Mouse (Mus musculus): ENCODE results near the gene Kcnma1. TPM values are rescaled to one million over a fixed set of nuclear protein-coding genes. Genes with fewer than 3 reads are reported as not detected.

Gene Kcnma1
- polyA plus RNA-seq, 1 experiment from 2014 or later, result 1.1 TPM

- Histone ChIP-seq H3K4me3 (ENCODE audit: low read depth, low read length) (no peak overlapping the region), H3K4me2 (no peak overlapping the region), H3K27me3 (ENCODE audit: control insufficient read depth, insufficient read depth, low read length) (no peaks in the 10 kb centered on the region), H3K36me3 (ENCODE audit: control insufficient read depth, insufficient read depth, low read length) (no peaks in the 10 kb centered on the region), H3K9me3 (ENCODE audit: control insufficient read depth, low read length) (no peaks in the 10 kb centered on the region), H3K27ac (ENCODE audit: low read depth, low read length) (no peak overlapping the region), H3K9ac (ENCODE audit: low read length) (no peak overlapping the region), H3K4me1 (ENCODE audit: control insufficient read depth, insufficient read depth, low read length) (no peaks in the 10 kb centered on the region)
- WGBS, result 87% methylated on average over 5 of the region's 5 CpGs
- ATAC-seq (ENCODE audit: low FRiP score), result no peak
- peak; percentile 19 for DNase-seq (ENCODE audit: low spot score, missing footprints)
Observed at GRCm38 (mm10) chr14:23712891-23713290, 301.4 kb downstream of the Kcnma1 start.

GRCm38 (mm10) chr14:23710954-23711353 is 303.3 kb downstream of the Kcnma1 start:
- Histone ChIP-seq H3K9me3 (ENCODE audit: control insufficient read depth, low read length) (no peaks in the 10 kb centered on the region), H3K9ac (ENCODE audit: low read length) (no peak overlapping the region), H3K4me1 (ENCODE audit: control insufficient read depth, insufficient read depth, low read length) (no peaks in the 10 kb centered on the region), H3K4me3 (ENCODE audit: low read depth, low read length) (no peak overlapping the region), H3K4me2 (no peak overlapping the region), H3K27ac (ENCODE audit: low read depth, low read length) (no peak overlapping the region), H3K36me3 (ENCODE audit: control insufficient read depth, insufficient read depth, low read length) (no peaks in the 10 kb centered on the region), H3K27me3 (ENCODE audit: control insufficient read depth, insufficient read depth, low read length) (no peaks in the 10 kb centered on the region)
- ATAC-seq (ENCODE audit: low FRiP score) (no peak), DNase-seq (ENCODE audit: low spot score, missing footprints) (peak; percentile 54)
- WGBS, result 75% methylated on average over 7 of the region's 7 CpGs

GRCm38 (mm10) chr14:23706837-23707236 is 307.5 kb downstream of the Kcnma1 start:
- no peak overlapping the region for H3K4me3 ChIP-seq (ENCODE audit: low read depth, low read length)
- H3K27ac ChIP-seq (ENCODE audit: low read depth, low read length), result no peak overlapping the region
- H3K4me1 ChIP-seq (ENCODE audit: control insufficient read depth, insufficient read depth, low read length), result peaks cover 2% of the 10 kb centered on the region; the same call in 1 of the 2 replicates
- ATAC-seq (ENCODE audit: low FRiP score), result no peak
- H3K27me3 ChIP-seq (ENCODE audit: control insufficient read depth, insufficient read depth, low read length), result no peaks in the 10 kb centered on the region
- H3K36me3 ChIP-seq (ENCODE audit: control insufficient read depth, insufficient read depth, low read length), result no peaks in the 10 kb centered on the region
- H3K4me2 ChIP-seq, result no peak overlapping the region
- no peaks in the 10 kb centered on the region for H3K9me3 ChIP-seq (ENCODE audit: control insufficient read depth, low read length)
- no peak for DNase-seq (ENCODE audit: low spot score, missing footprints)
- no peak overlapping the region for H3K9ac ChIP-seq (ENCODE audit: low read length)
- 86% methylated on average over 10 of the region's 10 CpGs for WGBS

- no peak overlapping the region for H3K4me2 ChIP-seq
- WGBS, result 61% methylated on average over 3 of the region's 3 CpGs
- no peak for ATAC-seq (ENCODE audit: low FRiP score)
- H3K4me1 ChIP-seq (ENCODE audit: control insufficient read depth, insufficient read depth, low read length), result peaks cover 2% of the 10 kb centered on the region; the same call in 1 of the 2 replicates
- H3K36me3 ChIP-seq (ENCODE audit: control insufficient read depth, insufficient read depth, low read length), result no peaks in the 10 kb centered on the region
- no peak overlapping the region for H3K27ac ChIP-seq (ENCODE audit: low read depth, low read length)
- H3K9me3 ChIP-seq (ENCODE audit: control insufficient read depth, low read length), result no peaks in the 10 kb centered on the region
- H3K27me3 ChIP-seq (ENCODE audit: control insufficient read depth, insufficient read depth, low read length), result no peaks in the 10 kb centered on the region
- H3K9ac ChIP-seq (ENCODE audit: low read length), result no peak overlapping the region
- DNase-seq (ENCODE audit: low spot score, missing footprints), result peak; percentile 53
- H3K4me3 ChIP-seq (ENCODE audit: low read depth, low read length), result no peak overlapping the region
Observed at GRCm38 (mm10) chr14:23705647-23706046, 308.6 kb downstream of the Kcnma1 start.

GRCm38 (mm10) chr14:23704303-23704702 is 310.0 kb downstream of the Kcnma1 start:
- H3K36me3 ChIP-seq (ENCODE audit: control insufficient read depth, insufficient read depth, low read length), result no peaks in the 10 kb centered on the region
- H3K4me2 ChIP-seq, result no peak overlapping the region
- ATAC-seq (ENCODE audit: low FRiP score), result no peak
- DNase-seq (ENCODE audit: low spot score, missing footprints), result peak; percentile 35
- H3K27me3 ChIP-seq (ENCODE audit: control insufficient read depth, insufficient read depth, low read length), result no peaks in the 10 kb centered on the region
- no peaks in the 10 kb centered on the region for H3K9me3 ChIP-seq (ENCODE audit: control insufficient read depth, low read length)
- no peak overlapping the region for H3K9ac ChIP-seq (ENCODE audit: low read length)
- no peak overlapping the region for H3K4me3 ChIP-seq (ENCODE audit: low read depth, low read length)
- peaks cover 2% of the 10 kb centered on the region; the same call in 1 of the 2 replicates for H3K4me1 ChIP-seq (ENCODE audit: control insufficient read depth, insufficient read depth, low read length)
- no peak overlapping the region for H3K27ac ChIP-seq (ENCODE audit: low read depth, low read length)

GRCm38 (mm10) chr14:23696341-23696740 is 317.9 kb downstream of the Kcnma1 start:
- Histone ChIP-seq H3K27ac (ENCODE audit: low read depth, low read length) (no peak overlapping the region), H3K4me1 (ENCODE audit: control insufficient read depth, insufficient read depth, low read length) (no peaks in the 10 kb centered on the region), H3K27me3 (ENCODE audit: control insufficient read depth, insufficient read depth, low read length) (no peaks in the 10 kb centered on the region), H3K4me2 (no peak overlapping the region), H3K36me3 (ENCODE audit: control insufficient read depth, insufficient read depth, low read length) (no peaks in the 10 kb centered on the region), H3K4me3 (ENCODE audit: low read depth, low read length) (no peak overlapping the region), H3K9ac (ENCODE audit: low read length) (no peak overlapping the region), H3K9me3 (ENCODE audit: control insufficient read depth, low read length) (no peaks in the 10 kb centered on the region)
- DNase-seq (ENCODE audit: low spot score, missing footprints) (no peak), ATAC-seq (ENCODE audit: low FRiP score) (no peak)
- 82% methylated on average over 3 of the region's 3 CpGs for WGBS

- H3K4me1 ChIP-seq (ENCODE audit: control insufficient read depth, insufficient read depth, low read length), result no peaks in the 10 kb centered on the region
- ATAC-seq (ENCODE audit: low FRiP score), result no peak
- no peak for DNase-seq (ENCODE audit: low spot score, missing footprints)
- H3K9me3 ChIP-seq (ENCODE audit: control insufficient read depth, low read length), result no peaks in the 10 kb centered on the region
- no peak overlapping the region for H3K4me3 ChIP-seq (ENCODE audit: low read depth, low read length)
- H3K9ac ChIP-seq (ENCODE audit: low read length), result no peak overlapping the region
- no peaks in the 10 kb centered on the region for H3K27me3 ChIP-seq (ENCODE audit: control insufficient read depth, insufficient read depth, low read length)
- H3K4me2 ChIP-seq, result no peak overlapping the region
- WGBS, result 63% methylated on average over 5 of the region's 5 CpGs
- H3K27ac ChIP-seq (ENCODE audit: low read depth, low read length), result no peak overlapping the region
- H3K36me3 ChIP-seq (ENCODE audit: control insufficient read depth, insufficient read depth, low read length), result no peaks in the 10 kb centered on the region
Observed at GRCm38 (mm10) chr14:23689681-23690080, 324.6 kb downstream of the Kcnma1 start.

- DNase-seq (ENCODE audit: low spot score, missing footprints), result no peak
- H3K27ac ChIP-seq (ENCODE audit: low read depth, low read length), result no peak overlapping the region
- H3K4me3 ChIP-seq (ENCODE audit: low read depth, low read length), result no peak overlapping the region
- H3K4me1 ChIP-seq (ENCODE audit: control insufficient read depth, insufficient read depth, low read length), result no peaks in the 10 kb centered on the region
- H3K9ac ChIP-seq (ENCODE audit: low read length), result no peak overlapping the region
- H3K4me2 ChIP-seq, result no peak overlapping the region
- no peaks in the 10 kb centered on the region for H3K36me3 ChIP-seq (ENCODE audit: control insufficient read depth, insufficient read depth, low read length)
- H3K27me3 ChIP-seq (ENCODE audit: control insufficient read depth, insufficient read depth, low read length), result no peaks in the 10 kb centered on the region
- ATAC-seq (ENCODE audit: low FRiP score), result no peak
- WGBS, result 89% methylated on average over 3 of the region's 3 CpGs
- no peaks in the 10 kb centered on the region for H3K9me3 ChIP-seq (ENCODE audit: control insufficient read depth, low read length)
Observed at GRCm38 (mm10) chr14:23688513-23688912, 325.8 kb downstream of the Kcnma1 start.

GRCm38 (mm10) chr14:23684463-23685066 is 329.7 kb downstream of the Kcnma1 start:
- no peak overlapping the region for H3K4me3 ChIP-seq (ENCODE audit: low read depth, low read length)
- no peak for DNase-seq (ENCODE audit: low spot score, missing footprints)
- WGBS, result 59% methylated on average over 3 of the region's 3 CpGs
- no peaks in the 10 kb centered on the region for H3K9me3 ChIP-seq (ENCODE audit: control insufficient read depth, low read length)
- no peaks in the 10 kb centered on the region for H3K4me1 ChIP-seq (ENCODE audit: control insufficient read depth, insufficient read depth, low read length)
- H3K36me3 ChIP-seq (ENCODE audit: control insufficient read depth, insufficient read depth, low read length), result no peaks in the 10 kb centered on the region
- no peak overlapping the region for H3K4me2 ChIP-seq
- H3K27me3 ChIP-seq (ENCODE audit: control insufficient read depth, insufficient read depth, low read length), result no peaks in the 10 kb centered on the region
- ATAC-seq (ENCODE audit: low FRiP score), result no peak
- H3K27ac ChIP-seq (ENCODE audit: low read depth, low read length), result no peak overlapping the region
- no peak overlapping the region for H3K9ac ChIP-seq (ENCODE audit: low read length)

Measured in midbrain, embryonic 11.5 days (tissue).